Mouse (Mus musculus) embryo, embryonic 11.5 days (tissue): ENCODE results near the gene Kansl1l.
"Not testable (repeated sequence)": the region's sequence is repeated elsewhere in the genome, so short reads cannot be mapped to it uniquely, and the experiment has no call there.

ENCODE experiments used
- DNase-seq: peaks from one replicate; pipeline ENCODE4 v3.0.0-alpha.2; 2012; ENCODE audit warnings: low read depth, low spot score

Kansl1l gene

DNA sequence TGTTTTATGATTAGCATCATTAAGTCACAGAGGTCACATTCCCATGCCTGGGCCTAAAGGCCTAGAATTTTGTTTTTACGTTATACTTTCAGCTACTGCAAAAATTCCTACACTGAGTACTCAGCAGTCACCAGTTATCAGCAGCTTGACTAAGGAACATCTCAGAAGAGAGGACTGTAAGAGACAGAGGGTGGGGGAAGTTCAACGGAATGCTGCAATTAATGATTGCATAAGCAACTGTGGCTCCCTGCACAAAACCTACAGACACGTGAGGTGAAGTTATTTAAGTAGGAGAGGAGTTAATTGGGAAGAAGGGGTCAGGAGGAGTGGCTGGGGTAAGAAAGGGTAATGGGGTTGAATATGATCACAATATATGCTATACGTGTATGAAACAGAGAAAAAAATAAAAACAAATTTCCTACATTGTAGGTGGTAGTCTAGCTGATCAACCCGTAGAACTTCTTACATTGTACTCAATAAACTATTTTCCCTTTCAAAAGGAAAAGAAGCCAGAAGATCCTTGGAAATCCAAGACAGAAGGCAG, 117.1 kb downstream of the Kansl1l start:
- no peak for DNase-seq

DNA sequence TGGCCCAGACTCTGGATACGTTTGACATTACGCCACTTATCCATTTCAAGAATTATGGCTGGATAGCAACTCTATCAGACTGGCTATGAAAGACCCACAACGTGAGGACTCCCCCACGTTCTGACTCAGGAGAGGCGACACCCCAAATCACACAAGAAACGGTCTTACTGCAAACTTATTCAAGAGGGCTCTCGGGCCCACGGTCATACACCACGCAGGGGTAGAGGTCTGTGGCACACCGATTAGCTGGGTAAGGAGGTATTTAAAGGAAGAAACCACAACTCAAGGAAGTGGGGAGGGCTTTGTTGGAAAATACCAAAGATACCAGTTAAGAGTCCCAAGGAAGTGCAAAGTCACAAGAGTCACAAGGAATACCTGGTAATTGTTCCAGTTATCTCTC, 117.7 kb downstream of the Kansl1l start:
- DNase-seq = not testable (repeated sequence)

DNA sequence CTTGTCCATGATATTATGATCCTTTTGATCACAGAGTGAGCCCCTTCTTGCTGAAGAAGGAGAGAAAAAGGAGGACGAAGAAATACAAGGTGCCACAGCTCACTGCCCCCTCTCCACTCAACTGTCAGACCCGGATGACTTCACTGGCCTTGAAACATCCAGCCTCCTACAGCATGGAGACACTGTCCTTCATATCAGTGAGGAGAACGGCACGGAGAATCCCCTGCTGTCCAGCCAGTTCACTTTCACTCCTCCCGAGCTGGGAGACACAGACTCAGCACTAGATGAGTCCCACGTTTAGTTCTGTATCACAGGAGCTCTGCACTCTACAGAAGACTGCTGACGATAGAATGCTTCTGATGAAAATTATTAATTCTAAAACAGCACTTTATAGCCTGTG, 122.1 kb downstream of the Kansl1l start:
- no peak for DNase-seq

DNA sequence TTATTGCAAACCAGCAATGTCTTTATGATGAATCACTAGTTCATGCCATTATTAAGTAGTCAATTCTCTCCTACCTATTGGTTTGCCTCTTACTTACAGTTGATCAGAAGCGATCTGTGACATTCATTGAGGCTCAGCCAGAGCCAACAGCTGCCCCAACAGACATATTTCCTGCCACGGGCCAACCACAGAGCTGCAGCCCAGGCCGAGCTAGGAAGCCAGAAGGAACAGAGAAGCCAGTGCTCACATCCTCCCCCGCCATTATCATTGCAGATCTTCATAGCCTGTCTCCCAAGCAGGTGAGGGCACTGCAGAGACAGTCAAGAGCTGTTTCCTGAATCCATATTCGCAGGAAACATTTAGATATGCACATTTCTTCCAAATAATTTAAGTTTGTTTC, 123.1 kb downstream of the Kansl1l start:
- no peak for DNase-seq

DNA sequence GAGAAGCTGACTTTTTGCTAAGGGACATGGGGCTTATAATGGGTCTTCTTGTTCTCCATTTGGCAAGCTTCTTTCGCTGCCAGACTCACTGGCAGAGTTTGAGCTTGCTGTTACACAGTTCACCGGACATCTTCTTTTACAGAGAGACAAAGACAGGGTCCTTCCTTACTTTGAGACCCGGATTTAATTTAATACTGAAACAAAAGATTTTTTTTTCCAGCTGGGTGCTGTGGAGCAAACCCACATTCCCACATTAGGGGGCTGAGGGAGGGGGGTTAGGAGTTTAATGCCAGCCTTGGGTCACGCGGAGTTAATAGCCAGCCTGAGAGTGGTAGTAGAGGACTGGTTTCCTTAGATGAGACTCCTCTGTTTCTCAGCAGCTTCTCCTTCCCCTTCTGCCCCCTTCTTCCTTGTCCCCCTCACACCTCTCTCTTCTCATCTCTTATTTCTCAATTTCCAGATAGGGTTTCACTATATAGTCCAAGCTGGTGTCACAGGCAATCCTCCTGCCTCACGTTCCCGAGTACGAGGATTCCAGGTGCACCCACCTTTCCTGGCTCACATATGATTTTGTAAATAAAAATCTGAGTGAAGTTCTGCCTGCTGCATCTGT, 124.5 kb downstream of the Kansl1l start:
- DNase-seq = no peak

DNA sequence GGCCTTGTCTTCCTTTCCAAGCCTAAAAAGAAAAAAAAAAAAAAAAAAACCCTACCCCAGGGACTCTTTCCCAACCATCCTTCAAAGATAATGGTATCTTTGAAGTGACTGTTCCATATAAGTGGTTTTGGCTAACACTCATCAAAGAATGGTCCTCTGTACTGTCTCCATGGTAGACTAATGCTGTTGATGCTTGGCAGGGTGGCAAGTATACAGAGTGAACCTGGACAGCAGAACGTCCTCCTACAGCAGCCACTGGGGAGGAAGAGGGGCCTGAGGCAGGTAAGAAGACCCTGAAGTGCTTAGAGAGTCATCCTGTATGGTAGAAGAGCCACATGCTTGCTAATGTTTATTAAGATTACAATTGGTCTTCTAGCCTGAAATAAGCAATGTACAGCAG, 125.1 kb downstream of the Kansl1l start:
- no peak for DNase-seq

DNA sequence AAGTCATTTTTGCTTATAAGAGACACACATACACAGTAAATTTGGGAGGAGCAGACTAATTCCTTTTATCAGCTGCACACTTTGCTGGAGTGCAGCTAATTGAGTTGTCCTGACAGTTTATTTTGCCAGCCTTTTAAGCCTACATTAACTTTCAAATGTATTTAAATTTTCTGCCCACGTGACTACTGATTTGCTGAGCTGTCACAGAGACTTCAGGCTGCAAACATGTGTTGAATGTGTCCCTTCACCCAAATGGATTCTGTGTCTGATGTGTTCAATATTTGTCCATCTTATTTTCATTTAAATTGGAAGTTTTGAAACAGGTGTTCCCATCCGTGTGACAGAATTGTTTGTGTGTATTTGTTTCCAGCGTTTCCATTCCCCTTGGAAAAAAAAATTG, 125.6 kb downstream of the Kansl1l start:
- DNase-seq = no peak

DNA sequence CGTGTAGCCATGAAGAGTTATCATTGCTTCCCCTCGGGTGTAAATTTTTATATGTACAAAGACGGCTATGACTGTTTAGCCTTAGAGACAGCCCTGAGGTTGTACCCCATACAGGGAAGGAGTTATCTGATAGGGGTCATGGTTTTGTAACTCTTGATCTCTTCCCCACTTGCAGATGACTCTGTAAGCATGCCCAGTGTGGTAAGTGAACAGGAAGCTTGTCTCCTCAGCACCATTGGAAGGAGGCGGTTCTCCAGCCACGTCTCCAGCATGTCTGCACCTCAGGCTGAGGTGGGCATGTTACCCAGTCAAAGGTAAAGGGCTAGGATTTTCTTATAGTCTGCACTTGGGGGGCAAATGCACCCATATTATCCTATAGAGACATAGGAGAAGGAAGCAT, 134.4 kb downstream of the Kansl1l start:
- no peak for DNase-seq

DNA sequence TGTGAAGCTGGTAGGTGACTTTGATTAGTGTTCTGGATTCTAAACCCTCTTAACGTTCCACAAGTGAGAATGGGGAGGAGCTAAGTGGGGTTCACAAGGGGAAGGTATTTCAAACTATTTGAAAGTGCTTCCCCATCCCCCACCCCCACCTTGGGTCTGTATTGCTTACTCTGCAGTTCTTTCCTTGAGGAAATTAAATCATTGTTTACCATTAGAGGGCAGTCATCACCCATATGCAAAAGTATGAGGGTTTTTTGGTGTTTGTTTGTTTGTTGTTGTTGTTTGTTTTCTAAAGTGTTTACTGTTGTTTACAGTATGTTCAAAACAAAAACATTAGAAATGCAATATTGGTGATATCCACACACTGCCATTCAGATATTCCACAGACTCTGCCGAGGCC, 138.7 kb downstream of the Kansl1l start:
- DNase-seq = no peak

DNA sequence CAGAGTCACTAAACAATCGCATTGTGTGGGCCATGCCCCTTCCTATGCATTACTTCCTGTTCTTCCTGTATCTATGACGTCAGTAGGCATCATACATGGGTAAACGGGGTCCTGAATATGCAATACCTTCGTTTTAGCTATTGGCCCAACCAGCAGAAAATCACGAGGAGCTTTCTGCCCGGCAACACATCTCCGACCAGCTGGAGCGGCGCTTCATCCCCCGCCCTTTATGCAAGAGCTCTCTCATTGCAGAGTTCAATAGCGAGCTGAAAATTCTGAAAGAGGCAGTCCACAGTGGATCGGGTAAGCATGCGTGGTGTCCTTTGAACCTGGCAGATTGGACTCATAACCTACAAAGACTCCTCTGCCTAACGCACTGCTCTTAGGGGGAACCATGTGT, 139.4 kb downstream of the Kansl1l start:
- no peak for DNase-seq

DNA sequence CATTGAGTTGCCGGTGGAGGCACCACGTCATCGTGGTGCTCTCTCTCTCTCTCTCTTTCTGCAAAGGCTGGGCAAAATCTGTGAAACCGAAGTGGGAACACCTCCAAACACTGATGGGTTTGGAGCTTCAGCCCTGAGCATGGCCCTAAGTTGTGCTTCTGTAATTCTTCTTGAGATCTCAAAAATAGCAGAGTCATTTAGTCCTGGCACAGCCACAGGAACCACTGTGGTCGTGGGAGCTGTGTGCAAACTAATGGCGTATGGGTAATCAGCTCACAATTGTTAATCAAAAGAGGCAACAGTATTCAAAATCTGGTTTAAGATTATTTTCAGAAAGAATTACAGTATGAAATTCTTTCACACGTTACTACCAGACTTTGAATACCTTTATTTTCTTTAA, 144.6 kb downstream of the Kansl1l start:
- DNase-seq = no peak

DNA sequence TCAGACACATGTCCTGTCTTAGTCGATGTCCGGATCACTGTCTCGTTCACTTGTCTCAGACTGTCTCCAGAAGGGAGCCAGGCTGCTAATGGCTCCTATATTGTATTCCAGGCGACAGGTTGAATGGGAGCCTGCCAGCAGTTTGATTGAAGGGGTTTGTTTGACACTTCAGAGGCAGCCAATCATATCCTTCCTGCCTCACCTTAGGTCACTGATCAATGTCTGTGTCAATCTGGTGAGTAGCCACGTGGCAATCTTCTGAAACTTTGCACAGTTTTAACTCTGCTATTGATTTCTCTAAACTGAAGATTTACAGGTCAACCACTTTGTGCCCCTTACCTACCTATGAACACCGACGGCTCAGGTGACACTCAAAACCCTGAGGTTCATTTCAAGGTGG, 145.9 kb downstream of the Kansl1l start:
- DNase-seq = no peak
